Mouse (Mus musculus): ENCODE measurements at regions not wholly inside any gene's neighbourhood (a gene's known extent, or its start where the extent isn't known, plus 50 kb on each side); places are given as distances from the start of the nearest gene placed in this dataset.

- TF ChIP-seq POLR2A (IDR thresholded peaks at IDR 0.05; ENCODE audit: insufficient read length, low read depth) (no peak), MAX (IDR thresholded peaks at IDR 0.05; ENCODE audit: low read depth) (no peak), REST (IDR thresholded peaks at IDR 0.05; ENCODE audit: insufficient read depth, insufficient read length) (no peak), CEBPB (IDR thresholded peaks at IDR 0.05; ENCODE audit: insufficient read depth, poor library complexity, severe bottlenecking) (no peak), POLR2AphosphoS2 (IDR thresholded peaks at IDR 0.05; ENCODE audit: insufficient read length, low read depth) (no peak)
Observed at GRCm38 (mm10) chr9:89802658-89803057, 64.4 kb upstream of the Ankrd34c start.

All from myocyte (in vitro differentiated cells).